Mouse (Mus musculus): Measurements from ENCODE around the gene Stxbp6. TPM values are rescaled to one million over a fixed set of nuclear protein-coding genes. Genes with fewer than 3 reads are reported as not detected.

Stxbp6 gene
- polyA plus RNA-seq, 1 experiment from 2014 or later, result 9.9 TPM

GRCm38 (mm10) chr12:45080036-45080752 lies 5.7 kb upstream of the Stxbp6 start:
- 59% methylated on average over 5 of the region's 5 CpGs for WGBS (ENCODE audit: insufficient replicate concordance)
- Histone ChIP-seq H3K4me3 (ENCODE audit: low read depth, low read length) (no peak overlapping the region), H3K4me2 (no peak overlapping the region), H3K9ac (ENCODE audit: low read depth, low read length) (no peak overlapping the region), H3K4me1 (ENCODE audit: control insufficient read depth, insufficient read depth, low read length) (no peaks in the 10 kb centered on the region; the same call in 1 of the 2 replicates), H3K36me3 (ENCODE audit: control insufficient read depth, insufficient read depth, low read length) (no peaks in the 10 kb centered on the region), H3K27ac (ENCODE audit: low read depth, low read length) (no peak overlapping the region), H3K9me3 (replicated peaks; ENCODE audit: control insufficient read depth, low read length) (no peaks in the 10 kb centered on the region), H3K27me3 (ENCODE audit: control insufficient read depth, insufficient read depth, low read length) (no peaks in the 10 kb centered on the region)
- no peak for ATAC-seq (replicated peaks; ENCODE audit: insufficient number of reproducible peaks, low FRiP score, low TSS enrichment)

GRCm38 (mm10) chr12:45075631-45076030 lies 1.1 kb upstream of the Stxbp6 start:
- H3K36me3 ChIP-seq (ENCODE audit: control insufficient read depth, insufficient read depth, low read length), result no peaks in the 10 kb centered on the region
- H3K4me2 ChIP-seq, result peak overlapping the region; percentile 87
- H3K27ac ChIP-seq (ENCODE audit: low read depth, low read length), result no peak overlapping the region
- no peak for ATAC-seq (replicated peaks; ENCODE audit: insufficient number of reproducible peaks, low FRiP score, low TSS enrichment)
- no peaks in the 10 kb centered on the region for H3K27me3 ChIP-seq (ENCODE audit: control insufficient read depth, insufficient read depth, low read length)
- peaks cover 4% of the 10 kb centered on the region for H3K4me1 ChIP-seq (ENCODE audit: control insufficient read depth, insufficient read depth, low read length)
- 40% methylated on average over 11 of the region's 11 CpGs for WGBS (ENCODE audit: insufficient replicate concordance)
- H3K4me3 ChIP-seq (ENCODE audit: low read depth, low read length), result peak overlapping the region; percentile 69
- no peak overlapping the region for H3K9ac ChIP-seq (ENCODE audit: low read depth, low read length)
- no peaks in the 10 kb centered on the region for H3K9me3 ChIP-seq (replicated peaks; ENCODE audit: control insufficient read depth, low read length)

GRCm38 (mm10) chr12:45074042-45074601 lies 387 bp downstream of the Stxbp6 start:
- under 1% methylated on average over 61 of the region's 62 CpGs for WGBS (ENCODE audit: insufficient replicate concordance)
- ATAC-seq (replicated peaks; ENCODE audit: insufficient number of reproducible peaks, low FRiP score, low TSS enrichment), result peak; percentile 71
- no peaks in the 10 kb centered on the region for H3K9me3 ChIP-seq (replicated peaks; ENCODE audit: control insufficient read depth, low read length)
- no peaks in the 10 kb centered on the region for H3K27me3 ChIP-seq (ENCODE audit: control insufficient read depth, insufficient read depth, low read length)
- peaks cover 4% of the 10 kb centered on the region for H3K4me1 ChIP-seq (ENCODE audit: control insufficient read depth, insufficient read depth, low read length)
- peak overlapping the region; percentile 87 for H3K4me2 ChIP-seq
- H3K9ac ChIP-seq (ENCODE audit: low read depth, low read length), result peak overlapping the region; percentile 89
- H3K4me3 ChIP-seq (ENCODE audit: low read depth, low read length), result peak overlapping the region; percentile 69
- peak overlapping the region; percentile 72 for H3K27ac ChIP-seq (ENCODE audit: low read depth, low read length)
- H3K36me3 ChIP-seq (ENCODE audit: control insufficient read depth, insufficient read depth, low read length), result no peaks in the 10 kb centered on the region

- peak; percentile 44 for ATAC-seq (replicated peaks; ENCODE audit: insufficient number of reproducible peaks, low FRiP score, low TSS enrichment)
- Histone ChIP-seq H3K4me1 (ENCODE audit: control insufficient read depth, insufficient read depth, low read length) (peaks cover 4% of the 10 kb centered on the region), H3K27ac (ENCODE audit: low read depth, low read length) (peak overlapping the region; percentile 72), H3K36me3 (ENCODE audit: control insufficient read depth, insufficient read depth, low read length) (no peaks in the 10 kb centered on the region), H3K4me2 (peak overlapping the region; percentile 87), H3K9ac (ENCODE audit: low read depth, low read length) (peak overlapping the region; percentile 89), H3K4me3 (ENCODE audit: low read depth, low read length) (peak overlapping the region; percentile 69), H3K9me3 (replicated peaks; ENCODE audit: control insufficient read depth, low read length) (no peaks in the 10 kb centered on the region), H3K27me3 (ENCODE audit: control insufficient read depth, insufficient read depth, low read length) (no peaks in the 10 kb centered on the region)
- WGBS (ENCODE audit: insufficient replicate concordance), result under 1% methylated on average over 28 of the region's 28 CpGs
Measured at GRCm38 (mm10) chr12:45073331-45074041, 1.0 kb downstream of the Stxbp6 start.

GRCm38 (mm10) chr12:45072185-45072584 lies 2.3 kb downstream of the Stxbp6 start:
- H3K27me3 ChIP-seq (ENCODE audit: control insufficient read depth, insufficient read depth, low read length), result no peaks in the 10 kb centered on the region
- no peak overlapping the region for H3K27ac ChIP-seq (ENCODE audit: low read depth, low read length)
- 41% methylated on average over 3 of the region's 3 CpGs for WGBS (ENCODE audit: insufficient replicate concordance)
- ATAC-seq (replicated peaks; ENCODE audit: insufficient number of reproducible peaks, low FRiP score, low TSS enrichment), result no peak
- no peak overlapping the region for H3K9ac ChIP-seq (ENCODE audit: low read depth, low read length)
- no peak overlapping the region for H3K4me3 ChIP-seq (ENCODE audit: low read depth, low read length)
- H3K36me3 ChIP-seq (ENCODE audit: control insufficient read depth, insufficient read depth, low read length), result no peaks in the 10 kb centered on the region
- H3K9me3 ChIP-seq (replicated peaks; ENCODE audit: control insufficient read depth, low read length), result no peaks in the 10 kb centered on the region
- no peak overlapping the region for H3K4me2 ChIP-seq
- H3K4me1 ChIP-seq (ENCODE audit: control insufficient read depth, insufficient read depth, low read length), result peaks cover 10% of the 10 kb centered on the region

- WGBS (ENCODE audit: insufficient replicate concordance), result 47% methylated on average over 9 of the region's 9 CpGs
- H3K27me3 ChIP-seq (ENCODE audit: control insufficient read depth, insufficient read depth, low read length), result no peaks in the 10 kb centered on the region
- no peaks in the 10 kb centered on the region for H3K9me3 ChIP-seq (replicated peaks; ENCODE audit: control insufficient read depth, low read length)
- no peak overlapping the region for H3K9ac ChIP-seq (ENCODE audit: low read depth, low read length)
- no peaks in the 10 kb centered on the region for H3K36me3 ChIP-seq (ENCODE audit: control insufficient read depth, insufficient read depth, low read length)
- H3K4me2 ChIP-seq, result peak overlapping the region; percentile 14; the same call in 1 of the 2 replicates
- ATAC-seq (replicated peaks; ENCODE audit: insufficient number of reproducible peaks, low FRiP score, low TSS enrichment), result no peak
- no peak overlapping the region for H3K27ac ChIP-seq (ENCODE audit: low read depth, low read length)
- peaks cover 16% of the 10 kb centered on the region for H3K4me1 ChIP-seq (ENCODE audit: control insufficient read depth, insufficient read depth, low read length)
- no peak overlapping the region for H3K4me3 ChIP-seq (ENCODE audit: low read depth, low read length)
Measured at GRCm38 (mm10) chr12:45070186-45070585, 4.3 kb downstream of the Stxbp6 start.

- Histone ChIP-seq H3K36me3 (ENCODE audit: control insufficient read depth, insufficient read depth, low read length) (no peaks in the 10 kb centered on the region), H3K9ac (ENCODE audit: low read depth, low read length) (no peak overlapping the region), H3K9me3 (replicated peaks; ENCODE audit: control insufficient read depth, low read length) (no peaks in the 10 kb centered on the region), H3K4me2 (no peak overlapping the region), H3K27me3 (ENCODE audit: control insufficient read depth, insufficient read depth, low read length) (no peaks in the 10 kb centered on the region), H3K4me1 (ENCODE audit: control insufficient read depth, insufficient read depth, low read length) (peaks cover 22% of the 10 kb centered on the region), H3K27ac (ENCODE audit: low read depth, low read length) (no peak overlapping the region), H3K4me3 (ENCODE audit: low read depth, low read length) (no peak overlapping the region)
- WGBS (ENCODE audit: insufficient replicate concordance), result 86% methylated on average over 6 of the region's 6 CpGs
- no peak for ATAC-seq (replicated peaks; ENCODE audit: insufficient number of reproducible peaks, low FRiP score, low TSS enrichment)
Measured at GRCm38 (mm10) chr12:45068145-45068754, 6.3 kb downstream of the Stxbp6 start.

- ATAC-seq (replicated peaks; ENCODE audit: insufficient number of reproducible peaks, low FRiP score, low TSS enrichment), result no peak
- H3K4me2 ChIP-seq, result peak overlapping the region; percentile 25
- no peak overlapping the region for H3K4me3 ChIP-seq (ENCODE audit: low read depth, low read length)
- H3K4me1 ChIP-seq (ENCODE audit: control insufficient read depth, insufficient read depth, low read length), result peaks cover 19% of the 10 kb centered on the region
- H3K27me3 ChIP-seq (ENCODE audit: control insufficient read depth, insufficient read depth, low read length), result no peaks in the 10 kb centered on the region
- no peaks in the 10 kb centered on the region for H3K36me3 ChIP-seq (ENCODE audit: control insufficient read depth, insufficient read depth, low read length)
- H3K9ac ChIP-seq (ENCODE audit: low read depth, low read length), result no peak overlapping the region
- H3K9me3 ChIP-seq (replicated peaks; ENCODE audit: control insufficient read depth, low read length), result no peaks in the 10 kb centered on the region
- H3K27ac ChIP-seq (ENCODE audit: low read depth, low read length), result no peak overlapping the region
- 34% methylated on average over 3 of the region's 3 CpGs for WGBS (ENCODE audit: insufficient replicate concordance)
Measured at GRCm38 (mm10) chr12:45067686-45068085, 6.8 kb downstream of the Stxbp6 start.

Measured in heart, embryonic 11.5 days (tissue).